Mouse (Mus musculus): ENCODE results near the gene 3110040M04Rik.
"Not testable (repeated sequence)": the region's sequence is repeated elsewhere in the genome, so short reads cannot be mapped to it uniquely, and the experiment has no call there.

The 3110040M04Rik gene

GRCm38 (mm10) chr1:151203818-151204217 is at the start of gene 3110040M04Rik:
3110040M04Rik (plus strand) TSS chr1:151204121.
- not testable (repeated sequence) for DNase-seq (ENCODE audit: low spot score in 2 of 2)

DNA sequence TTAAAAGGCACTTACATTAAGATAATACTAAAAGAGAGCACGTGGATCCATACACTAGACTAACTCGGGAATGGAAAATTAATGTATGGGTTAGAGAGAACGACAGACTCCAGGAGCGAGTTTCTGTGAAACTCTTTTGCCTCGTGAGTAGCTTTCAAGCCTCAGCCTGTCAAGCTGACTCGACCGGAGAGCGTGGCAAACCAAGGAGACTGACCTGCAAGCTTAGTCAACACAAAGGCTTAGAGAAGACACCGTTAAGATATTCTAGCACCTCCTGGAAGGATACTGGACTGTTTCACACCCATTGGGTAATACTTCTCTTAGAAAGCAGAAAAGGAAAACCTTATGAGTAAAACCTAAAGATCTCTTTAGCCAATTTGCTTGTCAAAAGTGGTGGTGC is 49.8 kb upstream of the 3110040M04Rik start:
- not testable (repeated sequence) for DNase-seq (ENCODE audit: low spot score in 2 of 2)

DNA sequence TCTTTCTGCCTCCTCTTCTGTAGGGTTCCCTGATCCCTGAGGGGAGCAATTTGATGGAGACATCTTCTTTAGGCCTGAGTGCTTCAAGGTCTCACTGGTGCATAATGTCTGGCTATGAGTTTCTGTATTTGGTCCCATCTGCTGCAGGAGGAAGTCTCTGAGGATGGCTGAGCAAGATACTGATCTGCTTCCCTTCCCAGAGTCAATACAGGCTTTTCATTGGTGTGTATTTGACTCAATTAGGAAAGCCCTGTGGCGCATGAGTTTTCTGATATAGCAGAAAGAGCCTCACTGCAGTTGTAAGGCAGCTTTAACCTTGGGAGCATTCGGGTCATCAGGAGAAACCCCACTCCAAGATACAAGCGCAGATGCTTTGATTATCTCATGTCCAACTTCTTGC is 47.8 kb upstream of the 3110040M04Rik start:
- no peak for DNase-seq (ENCODE audit: low spot score in 2 of 2)

DNA sequence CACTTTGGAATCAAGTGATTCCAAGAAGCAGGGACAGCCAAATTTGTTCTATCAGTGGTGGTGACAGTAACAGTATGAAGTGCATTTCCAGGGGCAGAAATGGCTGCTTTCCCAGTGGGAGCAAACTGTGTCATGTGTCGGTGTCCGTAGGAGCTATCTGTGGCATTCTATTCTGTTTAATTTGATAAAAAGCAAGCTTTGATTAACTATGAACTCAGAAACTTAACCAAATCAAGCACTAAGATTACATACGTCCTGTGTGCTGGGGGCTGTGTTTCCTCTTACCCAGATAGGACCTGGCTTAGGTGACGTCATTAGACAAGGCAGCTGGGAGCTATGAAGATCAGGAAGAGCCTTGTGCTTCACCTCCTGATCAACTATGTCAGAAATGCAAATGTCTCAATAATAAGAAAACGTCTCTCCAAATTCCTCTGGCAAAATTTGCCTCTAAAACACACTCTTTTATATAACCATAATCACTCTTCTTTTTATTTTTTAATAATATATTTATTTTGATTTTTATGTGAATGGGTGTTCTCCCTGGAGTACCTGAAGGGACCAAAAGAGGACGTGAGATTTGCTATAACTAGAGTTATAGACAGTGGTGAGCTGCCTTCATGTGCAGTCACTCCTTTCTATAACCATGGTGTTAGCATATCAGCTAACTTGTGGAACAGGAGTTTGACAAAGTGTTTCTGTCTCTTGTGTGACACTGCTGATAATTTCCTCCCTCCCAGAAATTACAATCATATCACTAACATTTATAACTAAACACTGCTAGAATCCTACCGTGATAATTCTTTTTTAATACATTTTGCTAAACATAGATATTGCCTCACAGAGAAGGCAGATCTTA is 46.9 kb upstream of the 3110040M04Rik start:
- no peak for DNase-seq (ENCODE audit: low spot score in 2 of 2)

- no peak for DNase-seq (ENCODE audit: low spot score in 2 of 2)
Observed at GRCm38 (mm10) chr1:151157963-151158856, 45.7 kb upstream of the 3110040M04Rik start.

GRCm38 (mm10) chr1:151158857-151159510 is 44.9 kb upstream of the 3110040M04Rik start:
- no peak for DNase-seq (ENCODE audit: low spot score in 2 of 2)

DNA sequence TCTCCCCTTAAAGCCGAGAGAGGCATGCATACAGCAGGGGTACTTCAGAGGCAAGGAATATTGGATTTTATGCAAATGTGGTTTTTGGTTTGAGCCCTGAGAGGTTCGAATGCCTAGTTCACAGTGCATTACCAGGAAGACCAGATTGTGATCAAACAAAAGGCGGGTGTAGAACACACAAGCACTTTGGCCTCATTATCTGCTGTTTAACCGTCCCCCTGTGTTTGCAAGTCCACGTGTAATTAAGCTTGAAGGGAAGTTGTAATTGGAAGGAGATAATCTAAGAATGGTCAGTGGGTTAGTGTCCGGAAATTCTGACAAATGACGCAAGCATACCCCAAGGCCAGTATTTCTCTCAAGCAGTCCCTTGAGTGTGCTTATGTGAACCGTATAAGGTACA is 37.9 kb upstream of the 3110040M04Rik start:
- DNase-seq (ENCODE audit: low spot score in 2 of 2), result no peak

GRCm38 (mm10) chr1:151167297-151168047 is 36.4 kb upstream of the 3110040M04Rik start:
- no peak for DNase-seq (ENCODE audit: low spot score in 2 of 2)

DNA sequence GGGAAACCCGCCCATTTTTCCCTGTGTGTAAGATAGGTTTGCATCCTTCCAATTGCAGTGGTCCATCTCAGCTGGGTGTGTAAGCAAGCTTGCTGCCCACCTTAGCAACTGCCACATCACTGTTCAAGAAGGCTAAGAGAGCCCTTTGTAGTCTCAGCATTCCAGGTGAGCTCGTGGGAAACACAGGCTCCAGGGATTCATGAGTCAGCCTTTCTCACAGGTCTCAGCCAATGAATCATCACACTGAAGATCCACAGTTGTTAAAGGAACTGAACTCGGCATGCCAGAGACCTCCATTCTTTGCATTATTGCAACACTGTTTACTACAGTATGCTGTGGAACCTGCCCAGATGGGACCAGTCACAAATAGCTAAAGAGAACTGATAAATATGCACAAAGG is 35.3 kb upstream of the 3110040M04Rik start:
- DNase-seq (ENCODE audit: low spot score in 2 of 2), result no peak

GRCm38 (mm10) chr1:151171572-151172461 is 32.1 kb upstream of the 3110040M04Rik start:
- DNase-seq (ENCODE audit: low spot score in 2 of 2), result no peak

DNA sequence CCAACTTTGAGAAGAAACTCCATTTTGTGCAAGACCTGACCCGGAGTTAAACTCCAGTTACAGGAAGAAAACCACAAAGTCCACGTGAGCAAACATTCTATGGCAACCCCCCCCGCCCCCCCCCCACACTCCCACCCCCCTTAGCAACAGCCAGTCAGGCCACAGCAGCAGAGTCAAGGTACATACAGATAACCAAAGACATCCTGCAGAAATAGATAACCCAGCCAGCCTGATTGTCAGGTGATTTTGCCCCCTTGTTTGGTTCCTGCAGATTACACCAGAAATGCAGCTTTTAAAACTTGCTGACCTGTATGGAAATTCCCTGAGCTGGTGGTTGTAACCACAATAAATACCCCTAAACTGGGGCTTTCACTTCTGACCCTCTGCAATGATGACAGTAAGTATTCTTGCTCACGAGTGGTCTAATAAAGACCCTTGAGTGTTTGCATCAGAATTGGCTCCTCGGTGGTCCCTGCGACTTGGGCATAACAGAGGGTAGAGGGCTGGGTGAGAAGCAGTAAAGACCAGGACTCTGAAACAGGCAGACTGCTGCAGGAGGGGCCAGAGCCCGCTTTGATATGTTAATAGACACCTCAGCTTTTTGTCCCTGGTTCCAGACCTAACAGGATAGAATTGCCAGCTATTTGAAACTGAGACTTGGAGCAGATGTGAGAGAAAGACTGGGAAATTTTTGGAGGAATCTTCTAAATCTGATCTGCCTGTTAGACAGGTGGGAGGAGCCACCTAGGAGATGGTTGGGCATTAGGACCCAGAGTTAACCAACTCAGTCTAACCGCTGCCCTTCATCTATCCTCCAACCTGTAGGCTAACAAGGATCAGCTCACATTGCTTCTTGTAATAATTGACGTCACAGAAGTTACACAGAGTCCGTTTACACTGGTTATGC is 26.6 kb upstream of the 3110040M04Rik start:
- DNase-seq (ENCODE audit: low spot score in 2 of 2), result no peak

DNA sequence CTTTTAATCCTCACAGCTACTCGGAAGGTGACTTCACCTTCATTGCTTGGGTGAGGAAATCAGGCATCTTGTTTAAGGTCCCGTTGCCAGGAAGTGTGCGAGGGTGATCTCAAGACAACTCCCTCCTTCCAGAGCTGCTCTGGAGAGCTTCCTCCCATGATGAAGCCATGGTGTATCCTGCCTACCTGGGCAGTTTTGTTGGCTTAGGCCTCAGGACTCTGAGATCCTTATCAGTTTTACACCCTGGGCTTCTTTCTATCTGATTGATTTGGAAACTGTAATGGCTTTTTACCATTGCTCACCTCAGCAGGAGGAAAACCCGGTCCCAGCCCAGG is 26.0 kb upstream of the 3110040M04Rik start:
- peak in 1 of 2 experiments; percentile 4 for DNase-seq (ENCODE audit: low spot score in 2 of 2)

DNA sequence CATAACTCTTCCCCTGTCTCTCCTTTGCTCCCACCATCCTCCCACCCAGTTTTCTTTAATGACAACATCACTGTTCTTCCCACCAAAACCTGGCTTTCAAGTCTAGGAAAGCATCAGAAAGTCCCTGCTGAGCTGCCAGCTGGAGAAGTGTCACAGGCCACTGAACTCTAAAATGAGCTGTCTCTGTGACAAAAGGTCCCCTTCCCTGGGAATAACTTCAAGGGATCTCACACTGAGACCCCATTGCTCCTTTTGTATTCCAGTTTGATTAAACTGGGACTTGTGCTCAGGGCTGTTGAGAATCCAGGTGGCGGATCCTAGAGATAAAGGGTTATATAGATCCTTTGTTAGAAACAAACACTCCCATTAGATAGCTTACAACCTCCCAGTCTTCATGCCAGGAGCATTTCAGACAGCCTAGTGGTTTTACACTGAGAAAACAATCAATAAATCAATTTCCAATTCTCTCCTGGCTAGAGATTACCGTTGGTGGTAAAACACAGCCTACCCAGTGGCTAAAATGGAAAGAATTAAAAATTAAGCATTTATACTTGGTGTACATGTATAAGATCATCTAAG is 25.3 kb upstream of the 3110040M04Rik start:
- DNase-seq (ENCODE audit: low spot score in 2 of 2), result no peak

GRCm38 (mm10) chr1:151180167-151180566 is 23.8 kb upstream of the 3110040M04Rik start:
- no peak for DNase-seq (ENCODE audit: low spot score in 2 of 2)

- DNase-seq (ENCODE audit: low spot score in 2 of 2), result not testable (repeated sequence)
Observed at GRCm38 (mm10) chr1:151182266-151182665, 21.7 kb upstream of the 3110040M04Rik start, which contains the start of gene Gm47985. Gm47985 (plus strand) TSS chr1:151182537.

- not testable (repeated sequence) for DNase-seq (ENCODE audit: low spot score in 2 of 2)
Observed at GRCm38 (mm10) chr1:151186186-151186585, 17.7 kb upstream of the 3110040M04Rik start.

DNA sequence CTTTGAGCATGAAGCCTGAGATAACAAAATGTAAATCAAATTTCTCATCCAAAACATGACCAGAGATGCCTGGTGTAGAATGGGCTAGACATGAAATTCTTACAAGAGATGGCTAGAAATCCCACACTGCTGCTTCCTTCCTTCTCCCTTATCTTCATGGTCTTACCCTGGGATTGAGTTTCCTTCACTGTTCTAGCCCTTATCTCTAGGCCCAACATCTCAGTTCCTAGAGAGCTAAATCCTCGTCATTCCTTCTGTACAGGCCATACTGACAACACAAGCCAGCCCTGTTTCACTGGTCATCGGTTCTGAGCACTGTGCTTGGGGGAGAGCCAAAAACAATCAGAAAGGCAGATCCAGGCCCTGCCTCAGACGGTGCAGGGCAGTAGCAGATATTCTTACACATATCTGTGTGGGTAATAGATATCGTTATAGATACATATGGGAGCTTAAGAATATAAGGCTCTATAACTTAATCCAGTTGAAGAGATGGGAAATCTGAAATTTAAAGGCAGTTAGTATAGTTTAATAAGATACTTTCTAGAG is 17.0 kb upstream of the 3110040M04Rik start:
- DNase-seq (ENCODE audit: low spot score in 2 of 2), result not testable (repeated sequence)

DNA sequence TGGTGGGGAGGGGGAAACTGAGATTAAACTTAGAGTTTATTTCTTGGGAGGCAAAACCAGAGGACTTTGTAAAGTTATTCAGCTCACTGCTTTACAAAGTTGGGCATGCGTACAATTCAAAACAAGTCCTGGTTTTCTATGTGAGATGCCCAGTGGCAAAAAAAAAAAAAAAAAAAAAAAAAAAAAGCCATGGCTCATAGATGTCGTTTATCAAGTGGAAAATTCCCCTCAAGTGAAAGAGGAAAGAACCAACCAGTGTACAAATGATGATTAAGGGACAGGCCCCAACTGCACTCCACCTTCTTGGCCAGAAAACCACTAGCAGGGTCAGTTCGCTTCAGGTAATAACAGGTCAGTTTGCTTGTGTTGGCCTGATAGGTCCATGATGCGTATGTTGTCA is 15.5 kb upstream of the 3110040M04Rik start:
- DNase-seq (ENCODE audit: low spot score in 2 of 2), result no peak
